Mouse (Mus musculus) embryonic fibroblast, embryonic 13.5 days (primary cell): ENCODE data around the gene Gm12184.
"Not testable (repeated sequence)": the region's sequence is repeated elsewhere in the genome, so short reads cannot be mapped to it uniquely, and the experiment has no call there.

Experiments
- CTCF ChIP-seq: IDR thresholded peaks from 2 replicates; pipeline ENCODE4 v1.5.1; 2011; ENCODE audit warnings: mild to moderate bottlenecking, control low read depth, low read length, moderate library complexity, borderline replicate concordance; ENCODE audit not compliant: insufficient read depth
- POLR2A ChIP-seq: IDR thresholded peaks from 2 replicates; pipeline ENCODE4 v1.6.1; 2011; ENCODE audit warnings: low read depth, mild to moderate bottlenecking, control low read depth, low read length, moderate library complexity

GRCm38 (mm10) chr11:48791894-48792293 is 34.6 kb downstream of the Gm12184 start:
- not testable (repeated sequence) for TF ChIP-seq POLR2A, CTCF
